In genomic region chr11:116843261-116844233, GRCm38 (mm10) we compare ENCODE assay signal across 8 mouse cellular contexts. TPM values are rescaled to one million over a fixed set of nuclear protein-coding genes. Genes with fewer than 3 reads are reported as not detected.
DNase-seq lines count a peak whose midpoint lies in the region; ATAC-seq and TF ChIP-seq lines count a peak whose summit lies in the region.

Gene Mettl23 (plus strand): TSS chr11:116843278.
Gene Jmjd6 (minus strand): TSS chr11:116843449.

- in situ Hi-C loops in ES-E14 (cut with MboI; ENCODE audit: low sequenced_read_pairs in 2 of 2, unreplicated experiment in 2 of 2): no loop called here

- H3K9ac ChIP-seq in ES-E14 (ENCODE audit: insufficient read depth, low read depth, low read length, poor library complexity, severe bottlenecking): peak within 1 kb of the TSS; percentile 79
- peak within 1 kb of the TSS; percentile 87 for H3K9ac ChIP-seq in forebrain, embryonic 15.5 days (replicated peaks)

- peak within 1 kb of the TSS; percentile 79 for H3K4me2 ChIP-seq in forebrain, embryonic 15.5 days (replicated peaks)

- H3K9me3 ChIP-seq in ES-E14 (ENCODE audit: control insufficient read depth, insufficient read depth, low read depth, low read length): no peaks in the 10 kb centered on the region
- no peaks in the 10 kb centered on the region for H3K9me3 ChIP-seq in forebrain, embryonic 15.5 days

- TF ChIP-seq POLR2A in lung, adult 2 months (IDR thresholded peaks at IDR 0.05; ENCODE audit: borderline replicate concordance, extremely low read depth, low read depth, low read length): peak; percentile 37; the same call in 1 of the 2 replicates

- no peak for TF ChIP-seq CTCF in lung, adult 2 months (IDR thresholded peaks at IDR 0.05; ENCODE audit: insufficient read depth, low read length)

- H3K4me3 ChIP-seq in ES-E14 (ENCODE audit: insufficient read depth in 1 of 2, low read depth in 1 of 2, low read length in 2 of 2, poor library complexity in 1 of 2, severe bottlenecking in 1 of 2): peak within 1 kb of the TSS; percentile 72 to 86
- peak within 1 kb of the TSS; percentile 93 for H3K4me3 ChIP-seq in forebrain, embryonic 15.5 days
- peak within 1 kb of the TSS; percentile 88 for H3K4me3 ChIP-seq in lung, adult 2 months (replicated peaks; ENCODE audit: extremely low read depth, low read depth, low read length)

- peak; percentile 88 for DNase-seq in ES-E14 (ENCODE audit: low read depth, low spot score)
- DNase-seq in cerebellum, adult 11-12 months: peak; percentile 99
- DNase-seq in heart, postnatal 25 days (ENCODE audit: low spot score): peak; percentile 98
- peak; percentile 98 for DNase-seq in layer of hippocampus, adult 18-20 months (ENCODE audit: low spot score in 2 of 2)
- DNase-seq in lung, adult 2 months: peak; percentile 95
- peak; percentile 96 to 97 for DNase-seq in thymus, adult 18-20 months

- H3K36me3 ChIP-seq in ES-E14 (ENCODE audit: control insufficient read depth, insufficient read depth, low read length, poor library complexity, severe bottlenecking): peaks cover 25% of the 10 kb centered on the region
- peaks cover 35% of the 10 kb centered on the region for H3K36me3 ChIP-seq in forebrain, embryonic 15.5 days

- ATAC-seq in forebrain, embryonic 15.5 days (replicated peaks): peak; percentile 97
- peak; percentile 90 for ATAC-seq in neutrophil, adult 5-6 weeks (ENCODE audit: extremely low read depth, insufficient number of reproducible peaks, low FRiP score, poor library complexity, severe bottlenecking)

- intact Hi-C loops in heart, postnatal 25 days (cut with DNase I): no loop called here

- under 1% methylated on average over 72 of the region's 72 CpGs for WGBS in forebrain, embryonic 15.5 days
- WGBS in lung, adult 2 months: under 1% methylated on average over 71 of the region's 72 CpGs

- no peaks in the 10 kb centered on the region for H3K27me3 ChIP-seq in forebrain, embryonic 15.5 days

- H3K27ac ChIP-seq in ES-E14 (ENCODE audit: insufficient read depth, low read depth, low read length, poor library complexity, severe bottlenecking): peak within 1 kb of the TSS; percentile 68
- H3K27ac ChIP-seq in forebrain, embryonic 15.5 days (replicated peaks): peak within 1 kb of the TSS; percentile 96

- H3K4me1 ChIP-seq in ES-E14 (ENCODE audit: control insufficient read depth in 2 of 2, insufficient read depth in 2 of 2, low read length in 2 of 2, poor library complexity in 1 of 2): peaks cover 2 to 9% of the 10 kb centered on the region in 2 experiments; a peak in 1 of 4 replicates
- peaks cover 59% of the 10 kb centered on the region for H3K4me1 ChIP-seq in forebrain, embryonic 15.5 days
- H3K4me1 ChIP-seq in lung, adult 2 months (ENCODE audit: control insufficient read depth, insufficient read depth, low read length): peaks cover 6% of the 10 kb centered on the region; the same call in 1 of the 2 replicates

TF ChIP-seq in ES-E14, 5 proteins besides CTCF, POLR2A, EP300 and RAD21:
- no peak for TF ChIP-seq ZNF384 (IDR thresholded peaks at IDR 0.05; ENCODE audit: low read depth, low read length)
- TF ChIP-seq HCFC1 (IDR thresholded peaks at IDR 0.05; ENCODE audit: borderline replicate concordance, insufficient read depth, low read length): peak; percentile 81
- TF ChIP-seq ZC3H11A (IDR thresholded peaks at IDR 0.05; ENCODE audit: borderline replicate concordance, low read depth, low read length): no peak
- no peak for TF ChIP-seq MAFK (IDR thresholded peaks at IDR 0.05; ENCODE audit: insufficient read depth, low read depth, low read length)

RNA-seq across cellular contexts. Expression of gene Mettl23, which starts in this region (rescaled TPM):
- 34.4 and 36.6 TPM in 2 replicates for total RNA-seq in ES-E14 (2012; rRNA removed)
- polyA plus RNA-seq in forebrain, embryonic 15.5 days (2015; fragmentation: Nextera tagmentation; extraction: Ambion mirVana): 81.9 and 87.5 TPM in 2 replicates
- total RNA-seq in heart, postnatal 25 days (2021): 10 to 100 TPM; 36.6 to 39.4 TPM
- 10 to 100 TPM; 25.7 to 27.4 TPM for total RNA-seq in layer of hippocampus, adult 18-20 months (2021)
- 26.2 and 26.4 TPM in 2 replicates for polyA plus RNA-seq in lung, adult 2 months (2012; rRNA removed)
- 74.9 and 78.8 TPM in 2 replicates for total RNA-seq in neutrophil, adult 5-6 weeks (2017)

RNA-seq across cellular contexts. Expression of gene Jmjd6, which starts in this region (rescaled TPM):
- 78.1 and 80.8 TPM in 2 replicates for total RNA-seq in ES-E14 (2012; rRNA removed)
- polyA plus RNA-seq in forebrain, embryonic 15.5 days (2015; fragmentation: Nextera tagmentation; extraction: Ambion mirVana): 76.7 and 78.5 TPM in 2 replicates
- total RNA-seq in heart, postnatal 25 days (2021): 10 to 100 TPM; 37.1 to 37.7 TPM
- 10 to 100 TPM; 38.3 to 39.9 TPM for total RNA-seq in layer of hippocampus, adult 18-20 months (2021)
- polyA plus RNA-seq in lung, adult 2 months (2012; rRNA removed): 23.8 and 26.8 TPM in 2 replicates
- total RNA-seq in neutrophil, adult 5-6 weeks (2017): 66.5 and 70.1 TPM in 2 replicates

Comparison
In these comparisons a context has a peak if more than half of its experiments do, and no peak if none do; other contexts are left out.
1. Peak in every context shown above with its lines: DNase-seq, ATAC-seq, H3K4me3 ChIP-seq and H3K27ac ChIP-seq.